Mouse (Mus musculus): ENCODE data around the gene Inhbe. TPM values are rescaled to one million over a fixed set of nuclear protein-coding genes. Genes with fewer than 3 reads are reported as not detected.

The Inhbe gene
- polyA plus RNA-seq, 1 experiment from 2014 or later, result 0.05 TPM

- Histone ChIP-seq H3K36me3 (ENCODE audit: control insufficient read depth, insufficient read depth, low read length) (no peaks in the 10 kb centered on the region), H3K4me2 (ENCODE audit: low read depth, low read length, severe bottlenecking) (peak overlapping the region; percentile 77), H3K4me3 (ENCODE audit: low read depth, low read length) (peak overlapping the region; percentile 34), H3K4me1 (replicated peaks; ENCODE audit: control insufficient read depth, insufficient read depth, low read length) (peaks cover 8% of the 10 kb centered on the region; the same call in 1 of the 2 replicates), H3K27me3 (ENCODE audit: control insufficient read depth, insufficient read depth, low read length) (peaks cover 3% of the 10 kb centered on the region; the same call in 1 of the 2 replicates), H3K27ac (ENCODE audit: low read depth, low read length) (peak overlapping the region; percentile 20; the same call in 1 of the 2 replicates), H3K9me3 (ENCODE audit: control insufficient read depth, low read length) (no peaks in the 10 kb centered on the region), H3K9ac (ENCODE audit: low read length) (peak overlapping the region; percentile 1; the same call in 1 of the 2 replicates)
- 1% methylated on average over 27 of the region's 27 CpGs for WGBS
- DNase-seq (ENCODE audit: low spot score) (peak; percentile 82), ATAC-seq (replicated peaks; ENCODE audit: low FRiP score) (peak; percentile 36)
Observed at GRCm38 (mm10) chr10:127340577-127341359, 13.4 kb downstream of the Inhbe start.

- Histone ChIP-seq H3K4me2 (ENCODE audit: low read depth, low read length, severe bottlenecking) (peak overlapping the region; percentile 77), H3K4me1 (replicated peaks; ENCODE audit: control insufficient read depth, insufficient read depth, low read length) (peaks cover 8% of the 10 kb centered on the region; the same call in 1 of the 2 replicates), H3K4me3 (ENCODE audit: low read depth, low read length) (peak overlapping the region; percentile 34), H3K9me3 (ENCODE audit: control insufficient read depth, low read length) (no peaks in the 10 kb centered on the region), H3K27ac (ENCODE audit: low read depth, low read length) (peak overlapping the region; percentile 72), H3K36me3 (ENCODE audit: control insufficient read depth, insufficient read depth, low read length) (no peaks in the 10 kb centered on the region), H3K27me3 (ENCODE audit: control insufficient read depth, insufficient read depth, low read length) (peaks cover 3% of the 10 kb centered on the region; the same call in 1 of the 2 replicates), H3K9ac (ENCODE audit: low read length) (peak overlapping the region; percentile 49)
- WGBS, result under 1% methylated on average over 40 of the region's 42 CpGs
- DNase-seq (ENCODE audit: low spot score) (peak; percentile 90), ATAC-seq (replicated peaks; ENCODE audit: low FRiP score) (peak; percentile 59)
Observed at GRCm38 (mm10) chr10:127339683-127340576, 14.3 kb downstream of the Inhbe start.

- Histone ChIP-seq H3K4me1 (replicated peaks; ENCODE audit: control insufficient read depth, insufficient read depth, low read length) (peaks cover 8% of the 10 kb centered on the region; the same call in 1 of the 2 replicates), H3K4me3 (ENCODE audit: low read depth, low read length) (peak overlapping the region; percentile 34), H3K27ac (ENCODE audit: low read depth, low read length) (peak overlapping the region; percentile 72), H3K27me3 (ENCODE audit: control insufficient read depth, insufficient read depth, low read length) (peaks cover 3% of the 10 kb centered on the region; the same call in 1 of the 2 replicates), H3K4me2 (ENCODE audit: low read depth, low read length, severe bottlenecking) (peak overlapping the region; percentile 77), H3K36me3 (ENCODE audit: control insufficient read depth, insufficient read depth, low read length) (no peaks in the 10 kb centered on the region), H3K9ac (ENCODE audit: low read length) (peak overlapping the region; percentile 49), H3K9me3 (ENCODE audit: control insufficient read depth, low read length) (no peaks in the 10 kb centered on the region)
- WGBS, result under 1% methylated on average over 31 of the region's 31 CpGs
- DNase-seq (ENCODE audit: low spot score) (peak; percentile 91), ATAC-seq (replicated peaks; ENCODE audit: low FRiP score) (peak; percentile 64)
Observed at GRCm38 (mm10) chr10:127338930-127339682, 15.1 kb downstream of the Inhbe start.

GRCm38 (mm10) chr10:127337536-127338099, 16.6 kb downstream of the Inhbe start:
- no peaks in the 10 kb centered on the region for H3K9me3 ChIP-seq (ENCODE audit: control insufficient read depth, low read length)
- ATAC-seq (replicated peaks; ENCODE audit: low FRiP score) (no peak), DNase-seq (ENCODE audit: low spot score) (no peak)
- H3K27me3 ChIP-seq (ENCODE audit: control insufficient read depth, insufficient read depth, low read length), result peaks cover 3% of the 10 kb centered on the region; the same call in 1 of the 2 replicates
- 87% methylated on average over 6 of the region's 6 CpGs for WGBS
- no peak overlapping the region for H3K27ac ChIP-seq (ENCODE audit: low read depth, low read length)
- no peak overlapping the region for H3K4me2 ChIP-seq (ENCODE audit: low read depth, low read length, severe bottlenecking)
- no peak overlapping the region for H3K9ac ChIP-seq (ENCODE audit: low read length)
- H3K4me3 ChIP-seq (ENCODE audit: low read depth, low read length), result no peak overlapping the region
- H3K36me3 ChIP-seq (ENCODE audit: control insufficient read depth, insufficient read depth, low read length), result no peaks in the 10 kb centered on the region
- H3K4me1 ChIP-seq (replicated peaks; ENCODE audit: control insufficient read depth, insufficient read depth, low read length), result peaks cover 8% of the 10 kb centered on the region; the same call in 1 of the 2 replicates

- Histone ChIP-seq H3K36me3 (ENCODE audit: control insufficient read depth, insufficient read depth, low read length) (no peaks in the 10 kb centered on the region), H3K9ac (ENCODE audit: low read length) (no peak overlapping the region), H3K4me2 (ENCODE audit: low read depth, low read length, severe bottlenecking) (no peak overlapping the region), H3K4me3 (ENCODE audit: low read depth, low read length) (no peak overlapping the region), H3K4me1 (replicated peaks; ENCODE audit: control insufficient read depth, insufficient read depth, low read length) (peaks cover 8% of the 10 kb centered on the region; the same call in 1 of the 2 replicates), H3K9me3 (ENCODE audit: control insufficient read depth, low read length) (no peaks in the 10 kb centered on the region), H3K27me3 (ENCODE audit: control insufficient read depth, insufficient read depth, low read length) (peaks cover 3% of the 10 kb centered on the region; the same call in 1 of the 2 replicates), H3K27ac (ENCODE audit: low read depth, low read length) (no peak overlapping the region)
- 68% methylated on average over 5 of the region's 5 CpGs for WGBS
- ATAC-seq (replicated peaks; ENCODE audit: low FRiP score), result no peak
- no peak for DNase-seq (ENCODE audit: low spot score)
Observed at GRCm38 (mm10) chr10:127336952-127337351, 17.3 kb downstream of the Inhbe start.

- ATAC-seq (replicated peaks; ENCODE audit: low FRiP score), result no peak
- no peak for DNase-seq (ENCODE audit: low spot score)
- Histone ChIP-seq H3K9ac (ENCODE audit: low read length) (no peak overlapping the region), H3K9me3 (ENCODE audit: control insufficient read depth, low read length) (no peaks in the 10 kb centered on the region), H3K27ac (ENCODE audit: low read depth, low read length) (no peak overlapping the region), H3K4me1 (replicated peaks; ENCODE audit: control insufficient read depth, insufficient read depth, low read length) (peaks cover 3% of the 10 kb centered on the region; the same call in 1 of the 2 replicates), H3K4me3 (ENCODE audit: low read depth, low read length) (no peak overlapping the region), H3K4me2 (ENCODE audit: low read depth, low read length, severe bottlenecking) (no peak overlapping the region), H3K36me3 (ENCODE audit: control insufficient read depth, insufficient read depth, low read length) (no peaks in the 10 kb centered on the region), H3K27me3 (ENCODE audit: control insufficient read depth, insufficient read depth, low read length) (0 out of 2 replicates have a peak, but pooled peaks cover under 1% of the 10 kb centered on the region)
- 58% methylated on average over 1 of the region's 1 CpGs for WGBS
Observed at GRCm38 (mm10) chr10:127335271-127335670, 18.9 kb downstream of the Inhbe start.

- H3K36me3 ChIP-seq (ENCODE audit: control insufficient read depth, insufficient read depth, low read length), result no peaks in the 10 kb centered on the region
- no peaks in the 10 kb centered on the region for H3K9me3 ChIP-seq (ENCODE audit: control insufficient read depth, low read length)
- no peak overlapping the region for H3K4me3 ChIP-seq (ENCODE audit: low read depth, low read length)
- no peak overlapping the region for H3K4me2 ChIP-seq (ENCODE audit: low read depth, low read length, severe bottlenecking)
- peaks cover 12% of the 10 kb centered on the region for H3K27me3 ChIP-seq (ENCODE audit: control insufficient read depth, insufficient read depth, low read length)
- WGBS, result 66% methylated on average over 5 of the region's 5 CpGs
- H3K9ac ChIP-seq (ENCODE audit: low read length), result no peak overlapping the region
- no peak for ATAC-seq (replicated peaks; ENCODE audit: low FRiP score)
- no peak overlapping the region for H3K27ac ChIP-seq (ENCODE audit: low read depth, low read length)
- no peak for DNase-seq (ENCODE audit: low spot score)
- no peaks in the 10 kb centered on the region for H3K4me1 ChIP-seq (replicated peaks; ENCODE audit: control insufficient read depth, insufficient read depth, low read length)
Observed at GRCm38 (mm10) chr10:127333152-127333551, 21.1 kb downstream of the Inhbe start.

Data from forebrain, embryonic 11.5 days (tissue).